Mouse (Mus musculus): ENCODE data around the gene Prl. TPM values are rescaled to one million over a fixed set of nuclear protein-coding genes. Genes with fewer than 3 reads are reported as not detected.
"Not testable (repeated sequence)": the region's sequence is repeated elsewhere in the genome, so short reads cannot be mapped to it uniquely, and the experiment has no call there.

The Prl gene
- polyA plus RNA-seq (2015; fragmentation: Nextera tagmentation; extraction: Ambion mirVana): 0.18 TPM in 1 of 2 replicates, not detected in the other

GRCm38 (mm10) chr13:27057270-27057669 is at the start of gene Prl:
Gene Prl (plus strand): TSS chr13:27057570.
- Histone ChIP-seq H3K4me1 (replicated peaks) (no peaks in the 10 kb centered on the region), H3K27me3 (no peaks in the 10 kb centered on the region), H3K9me3 (no peaks in the 10 kb centered on the region), H3K9ac (no peak within 1 kb of the TSS), H3K36me3 (no peaks in the 10 kb centered on the region), H3K4me3 (no peak within 1 kb of the TSS), H3K27ac (replicated peaks) (no peak within 1 kb of the TSS), H3K4me2 (no peak within 1 kb of the TSS)
- no peak for ATAC-seq (ENCODE audit: low FRiP score, low read depth)
- 93% methylated on average over 1 of the region's 1 CpGs for WGBS

- H3K27me3 ChIP-seq: no peaks in the 10 kb centered on the region
- WGBS: 87% methylated on average over 1 of the region's 1 CpGs
- H3K9me3 ChIP-seq: no peaks in the 10 kb centered on the region
- H3K27ac ChIP-seq (replicated peaks): no peak overlapping the region
- no peak overlapping the region for H3K4me2 ChIP-seq
- no peak overlapping the region for H3K9ac ChIP-seq
- H3K4me3 ChIP-seq: no peak overlapping the region
- peaks cover 7% of the 10 kb centered on the region; the same call in 1 of the 2 replicates for H3K4me1 ChIP-seq (replicated peaks)
- H3K36me3 ChIP-seq: no peaks in the 10 kb centered on the region
- no peak for ATAC-seq (ENCODE audit: low FRiP score, low read depth)
Observed at GRCm38 (mm10) chr13:27026614-27027013, 30.8 kb upstream of the Prl start.

- WGBS: 100% methylated on average over 1 of the region's 1 CpGs
- H3K4me2 ChIP-seq: no peak overlapping the region
- ATAC-seq (ENCODE audit: low FRiP score, low read depth): no peak
- no peak overlapping the region for H3K9ac ChIP-seq
- H3K27me3 ChIP-seq: no peaks in the 10 kb centered on the region
- no peak overlapping the region for H3K4me3 ChIP-seq
- H3K9me3 ChIP-seq: no peaks in the 10 kb centered on the region
- H3K27ac ChIP-seq (replicated peaks): no peak overlapping the region
- no peaks in the 10 kb centered on the region for H3K36me3 ChIP-seq
- peaks cover 10% of the 10 kb centered on the region; the same call in 1 of the 2 replicates for H3K4me1 ChIP-seq (replicated peaks)
Observed at GRCm38 (mm10) chr13:27027376-27027775, 30.0 kb upstream of the Prl start.

- H3K4me3 ChIP-seq: no peak overlapping the region
- no peak for ATAC-seq (ENCODE audit: low FRiP score, low read depth)
Observed at GRCm38 (mm10) chr13:27028501-27029240, 28.7 kb upstream of the Prl start.

GRCm38 (mm10) chr13:27031101-27031852 is 26.1 kb upstream of the Prl start:
- Histone ChIP-seq H3K9ac (no peak overlapping the region), H3K4me2 (no peak overlapping the region), H3K4me1 (replicated peaks) (peaks cover 10% of the 10 kb centered on the region; the same call in 1 of the 2 replicates), H3K36me3 (no peaks in the 10 kb centered on the region), H3K9me3 (no peaks in the 10 kb centered on the region), H3K27ac (replicated peaks) (0 out of 2 replicates have a peak overlapping the region, but pooled peaks have one; percentile 17), H3K27me3 (no peaks in the 10 kb centered on the region), H3K4me3 (no peak overlapping the region)
- 19% methylated on average over 4 of the region's 4 CpGs for WGBS
- no peak for ATAC-seq (ENCODE audit: low FRiP score, low read depth)

More at GRCm38 (mm10) chr13:27028501-27029240, 28.7 kb upstream of the Prl start:
- H3K4me2 ChIP-seq: no peak overlapping the region
- H3K36me3 ChIP-seq: no peaks in the 10 kb centered on the region
- no peaks in the 10 kb centered on the region for H3K27me3 ChIP-seq
- 94% methylated on average over 2 of the region's 2 CpGs for WGBS
- no peak overlapping the region for H3K9ac ChIP-seq
- H3K4me1 ChIP-seq (replicated peaks): peaks cover 10% of the 10 kb centered on the region; the same call in 1 of the 2 replicates
- no peaks in the 10 kb centered on the region for H3K9me3 ChIP-seq
- H3K27ac ChIP-seq (replicated peaks): no peak overlapping the region

- no peak overlapping the region for H3K9ac ChIP-seq
- no peak overlapping the region for H3K4me3 ChIP-seq
- no peak for ATAC-seq (ENCODE audit: low FRiP score, low read depth)
Observed at GRCm38 (mm10) chr13:27031853-27032240, 25.5 kb upstream of the Prl start.

GRCm38 (mm10) chr13:27032998-27033397 is 24.4 kb upstream of the Prl start:
- H3K4me1 ChIP-seq (replicated peaks): peaks cover 10% of the 10 kb centered on the region; the same call in 1 of the 2 replicates
- H3K4me2 ChIP-seq: no peak overlapping the region
- no peak overlapping the region for H3K9ac ChIP-seq
- 93% methylated on average over 2 of the region's 2 CpGs for WGBS
- ATAC-seq (ENCODE audit: low FRiP score, low read depth): no peak
- no peak overlapping the region for H3K4me3 ChIP-seq
- no peaks in the 10 kb centered on the region for H3K27me3 ChIP-seq
- no peaks in the 10 kb centered on the region for H3K9me3 ChIP-seq
- H3K27ac ChIP-seq (replicated peaks): no peak overlapping the region
- H3K36me3 ChIP-seq: no peaks in the 10 kb centered on the region

More at GRCm38 (mm10) chr13:27031853-27032240, 25.5 kb upstream of the Prl start:
- Histone ChIP-seq H3K9me3 (no peaks in the 10 kb centered on the region), H3K36me3 (no peaks in the 10 kb centered on the region), H3K4me2 (no peak overlapping the region), H3K4me1 (replicated peaks) (peaks cover 10% of the 10 kb centered on the region; the same call in 1 of the 2 replicates), H3K27ac (replicated peaks) (no peak overlapping the region), H3K27me3 (no peaks in the 10 kb centered on the region)
- WGBS: 80% methylated on average over 1 of the region's 1 CpGs

- Histone ChIP-seq H3K4me3 (no peak overlapping the region), H3K27me3 (no peaks in the 10 kb centered on the region), H3K9ac (no peak overlapping the region), H3K9me3 (no peaks in the 10 kb centered on the region), H3K4me2 (no peak overlapping the region), H3K4me1 (replicated peaks) (no peaks in the 10 kb centered on the region), H3K36me3 (no peaks in the 10 kb centered on the region), H3K27ac (replicated peaks) (no peak overlapping the region)
- 92% methylated on average over 2 of the region's 2 CpGs for WGBS
- ATAC-seq (ENCODE audit: low FRiP score, low read depth): no peak
Observed at GRCm38 (mm10) chr13:27042185-27042584, 15.2 kb upstream of the Prl start.

- Histone ChIP-seq H3K36me3 (no peaks in the 10 kb centered on the region), H3K9ac (no peak overlapping the region), H3K27ac (replicated peaks) (no peak overlapping the region), H3K4me2 (no peak overlapping the region), H3K4me1 (replicated peaks) (no peaks in the 10 kb centered on the region), H3K9me3 (no peaks in the 10 kb centered on the region), H3K27me3 (no peaks in the 10 kb centered on the region), H3K4me3 (no peak overlapping the region)
- 89% methylated on average over 1 of the region's 1 CpGs for WGBS
- no peak for ATAC-seq (ENCODE audit: low FRiP score, low read depth)
Observed at GRCm38 (mm10) chr13:27043326-27043725, 14.0 kb upstream of the Prl start.

GRCm38 (mm10) chr13:27059177-27059576 is 1.8 kb downstream of the Prl start:
- Histone ChIP-seq H3K27me3 (no peaks in the 10 kb centered on the region), H3K4me3 (no peak overlapping the region), H3K36me3 (no peaks in the 10 kb centered on the region), H3K4me2 (no peak overlapping the region), H3K27ac (replicated peaks) (no peak overlapping the region), H3K9ac (no peak overlapping the region), H3K9me3 (no peaks in the 10 kb centered on the region), H3K4me1 (replicated peaks) (no peaks in the 10 kb centered on the region)
- WGBS: 89% methylated on average over 7 of the region's 7 CpGs
- no peak for ATAC-seq (ENCODE audit: low FRiP score, low read depth)

- not testable (repeated sequence) for H3K4me3 ChIP-seq; H3K9me3 ChIP-seq; H3K4me1 ChIP-seq (replicated peaks); H3K27me3 ChIP-seq; H3K4me2 ChIP-seq; H3K27ac ChIP-seq (replicated peaks); ATAC-seq (ENCODE audit: low FRiP score, low read depth); H3K9ac ChIP-seq; H3K36me3 ChIP-seq
- WGBS: 94% methylated on average over 5 of the region's 5 CpGs
Observed at GRCm38 (mm10) chr13:27093890-27094289, 36.5 kb downstream of the Prl start, which contains the start of gene Prl3d1. Gene Prl3d1 (plus strand): TSS chr13:27094190.

All from hindbrain, embryonic 15.5 days (tissue).